In genomic region chr11:120186821-120187235, GRCm38 (mm10) we compare ENCODE assay signal across 9 mouse cellular contexts. TPM values are rescaled to one million over a fixed set of nuclear protein-coding genes. Genes with fewer than 3 reads are reported as not detected.
DNase-seq lines count a peak whose midpoint lies in the region; ATAC-seq and TF ChIP-seq lines count a peak whose summit lies in the region.
"Had no signal": no experiment of that assay in that cellular context is flagged by ENCODE, and none has a peak within 500 bp of the region (broad histone marks: within the 10 kb centered on the region; RNA-seq: fewer than 3 reads in every experiment).

No protein-coding gene starts in this region.

- no peaks in the 10 kb centered on the region for H3K9me3 ChIP-seq in forebrain, embryonic 12.5 days
- H3K9me3 ChIP-seq in intestine, embryonic 16.5 days (ENCODE audit: control insufficient read depth, low read length) = no peaks in the 10 kb centered on the region
- no peaks in the 10 kb centered on the region for H3K9me3 ChIP-seq in lung, embryonic 14.5 days (ENCODE audit: low read depth, low read length)
- H3K9me3 ChIP-seq in stomach, embryonic 15.5 days = no peaks in the 10 kb centered on the region

- peaks cover 64% of the 10 kb centered on the region for H3K4me1 ChIP-seq in forebrain, embryonic 12.5 days
- H3K4me1 ChIP-seq in intestine, embryonic 16.5 days (ENCODE audit: control insufficient read depth, insufficient read depth, low read length) = peaks cover 52% of the 10 kb centered on the region
- H3K4me1 ChIP-seq in lung, embryonic 14.5 days (ENCODE audit: insufficient read depth) = peaks cover 34% of the 10 kb centered on the region
- H3K4me1 ChIP-seq in stomach, embryonic 15.5 days = peaks cover 55% of the 10 kb centered on the region

- H3K27me3 ChIP-seq in forebrain, embryonic 12.5 days = 0 out of 2 replicates have a peak, but pooled peaks cover 4% of the 10 kb centered on the region
- H3K27me3 ChIP-seq in intestine, embryonic 16.5 days (replicated peaks; ENCODE audit: control insufficient read depth, insufficient read depth, low read length) = no peaks in the 10 kb centered on the region
- H3K27me3 ChIP-seq in lung, embryonic 14.5 days (ENCODE audit: insufficient read depth, low read length) = no peaks in the 10 kb centered on the region
- no peaks in the 10 kb centered on the region for H3K27me3 ChIP-seq in stomach, embryonic 15.5 days (replicated peaks)

- DNase-seq in urinary bladder, postnatal 25 days (ENCODE audit: low spot score) = peak; percentile 17
- no peak for DNase-seq in urinary bladder, postnatal 36 days (ENCODE audit: low spot score in 2 of 2)
- DNase-seq in lung, embryonic 14.5 days = peak; percentile 66
- no peak for DNase-seq in frontal cortex, postnatal 36 days (ENCODE audit: low spot score in 2 of 2)
- no peak for DNase-seq in ovary, postnatal 10 days (ENCODE audit: low spot score)

- peaks cover 3% of the 10 kb centered on the region for H3K36me3 ChIP-seq in forebrain, embryonic 12.5 days (replicated peaks)
- no peaks in the 10 kb centered on the region for H3K36me3 ChIP-seq in intestine, embryonic 16.5 days (ENCODE audit: control insufficient read depth, insufficient read depth, low read length)
- H3K36me3 ChIP-seq in lung, embryonic 14.5 days (ENCODE audit: insufficient read depth) = peaks cover 30% of the 10 kb centered on the region; the same call in 1 of the 2 replicates
- no peaks in the 10 kb centered on the region for H3K36me3 ChIP-seq in stomach, embryonic 15.5 days

- no peak for ATAC-seq in forebrain, embryonic 12.5 days (ENCODE audit: low FRiP score)
- no peak for ATAC-seq in intestine, embryonic 16.5 days
- ATAC-seq in lung, embryonic 14.5 days (ENCODE audit: insufficient read depth) = no peak
- no peak for ATAC-seq in stomach, embryonic 15.5 days (ENCODE audit: insufficient read depth, low FRiP score, low read depth)

- under 1% methylated on average over 20 of the region's 20 CpGs for WGBS in forebrain, embryonic 12.5 days
- 3% methylated on average over 20 of the region's 20 CpGs for WGBS in intestine, embryonic 16.5 days
- WGBS in lung, embryonic 14.5 days = 3% methylated on average over 20 of the region's 20 CpGs
- 5% methylated on average over 20 of the region's 20 CpGs for WGBS in stomach, embryonic 15.5 days

- H3K4me2 ChIP-seq in forebrain, embryonic 12.5 days = peak overlapping the region; percentile 99
- peak overlapping the region; percentile 84 for H3K4me2 ChIP-seq in intestine, embryonic 16.5 days (ENCODE audit: low read depth, low read length)
- H3K4me2 ChIP-seq in lung, embryonic 14.5 days = peak overlapping the region; percentile 99
- H3K4me2 ChIP-seq in stomach, embryonic 15.5 days = peak overlapping the region; percentile 91

- peak overlapping the region; percentile 97 for H3K27ac ChIP-seq in forebrain, embryonic 12.5 days
- H3K27ac ChIP-seq in intestine, embryonic 16.5 days (ENCODE audit: low read length) = peak overlapping the region; percentile 75
- peak overlapping the region; percentile 94 for H3K27ac ChIP-seq in lung, embryonic 14.5 days (ENCODE audit: low read depth)
- H3K27ac ChIP-seq in stomach, embryonic 15.5 days = peak overlapping the region; percentile 88
- H3K27ac ChIP-seq: macrophage had no signal

- H3K9ac ChIP-seq in forebrain, embryonic 12.5 days = peak overlapping the region; percentile 99
- H3K9ac ChIP-seq in intestine, embryonic 16.5 days (ENCODE audit: low read depth, low read length) = peak overlapping the region; percentile 98
- H3K9ac ChIP-seq in lung, embryonic 14.5 days = peak overlapping the region; percentile 98
- peak overlapping the region; percentile 94 for H3K9ac ChIP-seq in stomach, embryonic 15.5 days

- no peak for TF ChIP-seq CTCF in lung, embryonic 14.5 days (IDR thresholded peaks at IDR 0.05; ENCODE audit: low read depth)

- peak overlapping the region; percentile 90 for H3K4me3 ChIP-seq in forebrain, embryonic 12.5 days (replicated peaks)
- H3K4me3 ChIP-seq in intestine, embryonic 16.5 days (ENCODE audit: low read length) = peak overlapping the region; percentile 91
- H3K4me3 ChIP-seq in lung, embryonic 14.5 days (ENCODE audit: low read depth, low read length) = peak overlapping the region; percentile 92
- peak overlapping the region; percentile 82 for H3K4me3 ChIP-seq in stomach, embryonic 15.5 days (replicated peaks)

RNA-seq across cellular contexts. Expression of gene Slc38a10, which starts 35.7 kb away (rescaled TPM):
- polyA plus RNA-seq in forebrain, embryonic 12.5 days (2016; fragmentation: Nextera tagmentation; extraction: Ambion mirVana) = 88.6 and 91.3 TPM in 2 replicates
- polyA plus RNA-seq in intestine, embryonic 16.5 days (2015; fragmentation: Nextera tagmentation; extraction: Ambion mirVana) = 84.6 and 91.4 TPM in 2 replicates
- polyA plus RNA-seq in lung, embryonic 14.5 days (2014; fragmentation: Nextera tagmentation; extraction: Ambion mirVana) = 77.2 and 83.9 TPM in 2 replicates
- 87.2 and 93.5 TPM in 2 replicates for polyA plus RNA-seq in stomach, embryonic 15.5 days (2015; fragmentation: Nextera tagmentation; extraction: Ambion mirVana)

RNA-seq across cellular contexts. Expression of gene Bahcc1, which starts 45.9 kb away (rescaled TPM):
- 23.5 and 24.0 TPM in 2 replicates for polyA plus RNA-seq in forebrain, embryonic 12.5 days (2016; fragmentation: Nextera tagmentation; extraction: Ambion mirVana)
- 4.9 and 5.7 TPM in 2 replicates for polyA plus RNA-seq in intestine, embryonic 16.5 days (2015; fragmentation: Nextera tagmentation; extraction: Ambion mirVana)
- 14.3 and 15.6 TPM in 2 replicates for polyA plus RNA-seq in lung, embryonic 14.5 days (2014; fragmentation: Nextera tagmentation; extraction: Ambion mirVana)
- 7.2 and 7.9 TPM in 2 replicates for polyA plus RNA-seq in stomach, embryonic 15.5 days (2015; fragmentation: Nextera tagmentation; extraction: Ambion mirVana)

Comparison
In these comparisons a context has a peak if more than half of its experiments do, and no peak if none do; other contexts are left out.
1. DNase-seq: peak in urinary bladder, postnatal 25 days (single experiment) and lung, embryonic 14.5 days (single experiment); none in urinary bladder, postnatal 36 days (0 of 2), frontal cortex, postnatal 36 days (0 of 2) and ovary, postnatal 10 days (single experiment).
2. Peak in every context shown above with its lines, with median percentiles within 50 percentile points of each other: H3K27ac ChIP-seq, H3K4me2 ChIP-seq, H3K4me3 ChIP-seq and H3K9ac ChIP-seq.